Mouse (Mus musculus): ENCODE measurements at regions not wholly inside any gene's neighbourhood (a gene's known extent, or its start where the extent isn't known, plus 50 kb on each side); places are given as distances from the start of the nearest gene placed in this dataset.

DNA sequence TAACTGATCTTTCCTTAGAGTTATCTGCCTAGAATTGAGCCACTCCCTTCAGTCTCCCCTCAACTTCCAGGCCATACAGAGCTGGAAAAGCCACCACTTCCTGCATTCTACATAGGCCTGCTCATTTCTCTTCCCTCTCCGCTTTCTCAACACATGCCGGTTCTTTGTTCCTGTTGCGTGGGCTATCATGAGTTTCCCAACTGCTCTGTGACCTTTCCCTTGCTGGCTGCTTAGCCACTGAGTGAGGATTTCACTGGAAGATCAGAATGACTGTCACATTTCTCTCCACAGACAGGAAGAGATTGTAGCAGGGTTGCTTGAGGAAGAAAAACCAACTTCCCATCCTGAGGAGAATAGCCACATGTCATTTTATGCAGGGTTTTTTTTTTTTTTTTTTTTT is 1133.6 kb upstream of the A1bg start:
- TF ChIP-seq CTCF (IDR thresholded peaks at IDR 0.05; ENCODE audit: borderline replicate concordance, insufficient read depth, low read depth, low read length) (no peak), POLR2A (IDR thresholded peaks at IDR 0.05; ENCODE audit: borderline replicate concordance, insufficient read depth, low read length) (no peak)

Measured in cerebellum, adult 2 months (tissue).